Mouse (Mus musculus) thymus, postnatal 36 days (tissue): ENCODE results near the gene Pinlyp.

Experiments used
- DNase-seq, 2 experiments: peaks; one replicate each; pipeline ENCODE4 v3.0.0; 2022; ENCODE audit warnings: mixed read lengths in 2 of 2

Gene Pinlyp

GRCm38 (mm10) chr7:24561450-24561849 lies 15.5 kb upstream of the Pinlyp start:
- no peak for DNase-seq

GRCm38 (mm10) chr7:24555786-24556185 lies 9.9 kb upstream of the Pinlyp start:
- DNase-seq, result no peak

- no peak for DNase-seq
These were observed 6.3 kb upstream of the Pinlyp start for GRCm38 (mm10) chr7:24551985-24552759.

GRCm38 (mm10) chr7:24547534-24548036 lies 1.7 kb upstream of the Pinlyp start:
- DNase-seq, result no peak

- peak; percentile 97 for DNase-seq
These were observed 894 bp upstream of the Pinlyp start for GRCm38 (mm10) chr7:24546634-24547389.

- DNase-seq, result no peak
These were observed 1.4 kb downstream of the Pinlyp start for GRCm38 (mm10) chr7:24544506-24544905.

- no peak for DNase-seq
These were observed 6.2 kb downstream of the Pinlyp start for GRCm38 (mm10) chr7:24539686-24540085.

GRCm38 (mm10) chr7:24538701-24539100 lies 7.2 kb downstream of the Pinlyp start:
- no peak for DNase-seq

GRCm38 (mm10) chr7:24538154-24538553 lies 7.8 kb downstream of the Pinlyp start:
- DNase-seq, result no peak

- DNase-seq, result no peak
These were observed 8.3 kb downstream of the Pinlyp start for GRCm38 (mm10) chr7:24537591-24537990.

GRCm38 (mm10) chr7:24537081-24537480 lies 8.8 kb downstream of the Pinlyp start:
- DNase-seq, result no peak

GRCm38 (mm10) chr7:24534301-24534700 lies 11.6 kb downstream of the Pinlyp start:
- DNase-seq, result no peak

GRCm38 (mm10) chr7:24533806-24534205 lies 12.1 kb downstream of the Pinlyp start:
- no peak for DNase-seq

- no peak for DNase-seq
These were observed 12.8 kb downstream of the Pinlyp start for GRCm38 (mm10) chr7:24533031-24533571.

- peak; percentile 69 to 73 for DNase-seq
These were observed 14.5 kb downstream of the Pinlyp start for GRCm38 (mm10) chr7:24531211-24531971.

GRCm38 (mm10) chr7:24530062-24530931 lies 15.6 kb downstream of the Pinlyp start, which contains the start of gene Irgq:
Gene Irgq, plus strand, starts transcription at chr7:24530689.
- peak; percentile 97 to 98 for DNase-seq

GRCm38 (mm10) chr7:24529580-24529979 lies 16.3 kb downstream of the Pinlyp start:
- no peak for DNase-seq

- DNase-seq, result no peak
These were observed 17.1 kb downstream of the Pinlyp start for GRCm38 (mm10) chr7:24528861-24529260.

- DNase-seq, result no peak
These were observed 20.1 kb downstream of the Pinlyp start for GRCm38 (mm10) chr7:24525686-24526420.

GRCm38 (mm10) chr7:24524978-24525377 lies 20.9 kb downstream of the Pinlyp start:
- no peak for DNase-seq

- no peak for DNase-seq
These were observed 22.2 kb downstream of the Pinlyp start for GRCm38 (mm10) chr7:24523723-24524122.
